Mouse (Mus musculus) urinary bladder, adult 18-20 months (tissue): ENCODE measurements around the gene Gpr137c.

Source experiments
- DNase-seq, 2 experiments: peaks; one replicate each; pipeline ENCODE4 v3.0.0; 2022; ENCODE audit warnings: low spot score in 2 of 2, mixed read lengths in 2 of 2

Gene Gpr137c

GRCm38 (mm10) chr14:45291608-45292007, 72.1 kb downstream of the Gpr137c start:
- DNase-seq, result no peak

- no peak for DNase-seq
Measured at GRCm38 (mm10) chr14:45303939-45304338, 84.4 kb downstream of the Gpr137c start.

- no peak for DNase-seq
Measured at GRCm38 (mm10) chr14:45304389-45304788, 84.9 kb downstream of the Gpr137c start.

- DNase-seq, result no peak
Measured at GRCm38 (mm10) chr14:45305852-45306251, 86.3 kb downstream of the Gpr137c start.

- no peak for DNase-seq
Measured at GRCm38 (mm10) chr14:45307630-45308328, 88.3 kb downstream of the Gpr137c start.

- DNase-seq, result no peak
Measured at GRCm38 (mm10) chr14:45309646-45310045, 90.1 kb downstream of the Gpr137c start.

- DNase-seq, result no peak
Measured at GRCm38 (mm10) chr14:45310101-45310500, 90.6 kb downstream of the Gpr137c start.

- DNase-seq, result no peak
Measured at GRCm38 (mm10) chr14:45316927-45317326, 97.4 kb downstream of the Gpr137c start.

- no peak for DNase-seq
Measured at GRCm38 (mm10) chr14:45317921-45318411, 98.4 kb downstream of the Gpr137c start.

GRCm38 (mm10) chr14:45318426-45319236, 99.1 kb downstream of the Gpr137c start, which contains the start of gene Ero1l:
Ero1l (minus strand) TSS chr14:45318771.
- peak; percentile 73 to 84 for DNase-seq

GRCm38 (mm10) chr14:45319237-45319610, 99.7 kb downstream of the Gpr137c start:
- DNase-seq, result no peak

- no peak for DNase-seq
Measured at GRCm38 (mm10) chr14:45320111-45320510, 100.6 kb downstream of the Gpr137c start.

GRCm38 (mm10) chr14:45321067-45321466, 101.5 kb downstream of the Gpr137c start:
- no peak for DNase-seq

- DNase-seq, result no peak
Measured at GRCm38 (mm10) chr14:45321622-45322021, 102.1 kb downstream of the Gpr137c start.

GRCm38 (mm10) chr14:45322450-45322849, 102.9 kb downstream of the Gpr137c start:
- no peak for DNase-seq

GRCm38 (mm10) chr14:45323320-45323719, 103.8 kb downstream of the Gpr137c start:
- DNase-seq, result no peak

- no peak for DNase-seq
Measured at GRCm38 (mm10) chr14:45325471-45325870, 106.0 kb downstream of the Gpr137c start.

- DNase-seq, result no peak
Measured at GRCm38 (mm10) chr14:45328072-45328713, 108.7 kb downstream of the Gpr137c start.

- DNase-seq, result no peak
Measured at GRCm38 (mm10) chr14:45329018-45329588, 109.6 kb downstream of the Gpr137c start.

- peak; percentile 89 to 90 for DNase-seq
Measured at GRCm38 (mm10) chr14:45329589-45330181, 110.2 kb downstream of the Gpr137c start, which contains the start of gene Psmc6. Psmc6 (plus strand) TSS chr14:45329788.
